Mouse (Mus musculus) heart, embryonic 16.5 days (tissue): ENCODE data around the gene Zbtb32. TPM values are rescaled to one million over a fixed set of nuclear protein-coding genes. Genes with fewer than 3 reads are reported as not detected.

ENCODE experiments used
- ATAC-seq: fragments of 200-750 bp; cut with Nextera tagmentation; replicated peaks from 2 replicates; pipeline ENCODE4 v1.8.0; 2017; ENCODE audit warnings: moderate number of reproducible peaks; ENCODE audit not compliant: insufficient read depth, low FRiP score; ENCODE audit errors: extremely low read depth
- H3K27ac ChIP-seq: fragments of 300-500 bp; sonication (generic); 2 replicates; pipeline ENCODE4 v1.5.1; 2014; ENCODE audit warnings: mild to moderate bottlenecking, low read length, control low read depth, moderate library complexity
- H3K27me3 ChIP-seq: fragments of 300-500 bp; sonication (generic); 2 replicates; pipeline ENCODE4 v1.6.1; 2014; ENCODE audit warnings: low read length, mixed read lengths; ENCODE audit not compliant: control insufficient read depth, insufficient read depth
- H3K36me3 ChIP-seq: fragments of 300-500 bp; sonication (generic); 2 replicates; pipeline ENCODE4 v1.6.1; 2014; ENCODE audit not compliant: control insufficient read depth, insufficient read depth
- H3K4me1 ChIP-seq: fragments of 300-500 bp; sonication (generic); 2 replicates; pipeline ENCODE4 v1.6.1; 2014; ENCODE audit warnings: low read length, mixed read lengths; ENCODE audit not compliant: control insufficient read depth, insufficient read depth
- H3K4me2 ChIP-seq: fragments of 300-500 bp; sonication (generic); 2 replicates; pipeline ENCODE4 v1.6.1; 2014; ENCODE audit warnings: low read depth, mild to moderate bottlenecking, control low read depth, low read length
- H3K4me3 ChIP-seq: fragments of 300-500 bp; sonication (generic); 2 replicates; pipeline ENCODE4 v1.5.1; 2014; ENCODE audit warnings: mild to moderate bottlenecking, control low read depth, low read length
- H3K9ac ChIP-seq: fragments of 300-500 bp; sonication (generic); 2 replicates; pipeline ENCODE4 v1.6.1; 2014; ENCODE audit warnings: low read length, control low read depth
- H3K9me3 ChIP-seq: fragments of 300-500 bp; sonication (generic); replicated peaks from 2 replicates; pipeline ENCODE4 v1.6.1; 2016; ENCODE audit warnings: low read length; ENCODE audit not compliant: control insufficient read depth
- WGBS: fragments of 180-500 bp; shearing (Covaris S2); extraction: QIAGEN DNeasy Blood & Tissue Kit; methylation state at CpG from one replicate; pipeline ENCODE4 v1.1.7; 2014; 5-methylcytosine and 5-hydroxymethylcytosine counted together
- polyA plus RNA-seq: library from polyadenylated mRNA; unstranded; fragments of >200 nt; fragmentation: Nextera tagmentation; extraction: Ambion mirVana; gene quantifications from 2 replicates; pipeline ENCODE4 v1.2.1, GENCODE M21; 2015

Gene Zbtb32
- polyA plus RNA-seq, 1 experiment from 2014 or later: 0.24 TPM

- Histone ChIP-seq H3K4me1 (peaks cover 8% of the 10 kb centered on the region; the same call in 1 of the 2 replicates), H3K27me3 (no peaks in the 10 kb centered on the region), H3K4me3 (no peak overlapping the region), H3K36me3 (no peaks in the 10 kb centered on the region), H3K4me2 (no peak overlapping the region), H3K9ac (no peak overlapping the region), H3K27ac (no peak overlapping the region), H3K9me3 (no peaks in the 10 kb centered on the region)
- WGBS: 55% methylated on average over 4 of the region's 4 CpGs
- no peak for ATAC-seq
These were observed 4.1 kb downstream of the Zbtb32 start for GRCm38 (mm10) chr7:30594510-30595024.

DNA sequence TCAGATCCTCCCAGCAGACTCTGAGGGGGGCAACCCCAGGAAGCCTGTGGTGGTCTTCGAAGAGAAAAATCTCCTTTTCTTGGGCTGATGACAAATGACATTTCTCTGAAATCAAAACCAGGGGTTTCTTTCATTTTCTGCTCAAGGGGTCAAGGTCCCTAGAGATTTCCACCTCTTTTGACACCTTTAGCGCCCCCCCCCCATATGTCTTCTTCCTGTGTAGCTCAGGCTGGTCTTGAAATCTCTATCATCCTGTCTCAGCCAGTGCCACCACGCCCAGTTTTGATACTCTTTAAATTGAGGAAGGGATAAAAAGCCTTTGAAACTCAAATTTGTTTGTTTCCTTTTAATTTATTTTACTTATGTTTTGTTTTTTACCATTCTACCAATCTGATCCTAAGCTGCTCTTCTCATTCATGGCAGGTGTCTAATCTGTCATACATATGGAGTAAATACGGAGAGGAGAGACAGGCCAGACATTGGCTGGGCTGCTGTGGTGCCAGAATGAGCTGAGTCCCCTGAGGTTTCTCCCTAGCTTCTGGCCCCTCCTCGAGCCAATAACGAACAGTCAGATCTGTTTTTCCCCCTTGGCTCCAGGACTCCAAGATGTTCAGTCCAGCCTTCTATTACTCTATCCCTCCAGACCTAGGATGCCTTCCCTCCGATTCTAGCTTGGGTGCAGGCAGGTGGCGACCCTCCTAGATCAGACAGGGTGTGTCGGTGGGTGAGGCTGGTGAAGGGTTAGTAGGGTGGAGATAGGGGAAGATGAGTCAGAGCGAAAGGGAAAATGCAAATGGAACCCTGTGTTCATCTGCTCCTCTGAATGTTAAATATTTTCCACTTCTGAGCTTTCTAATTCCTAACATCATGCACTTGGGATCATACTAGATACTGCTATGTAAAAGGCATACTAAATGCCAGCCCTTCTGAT is 4.9 kb downstream of the Zbtb32 start:
- H3K9ac ChIP-seq: no peak overlapping the region
- no peak for ATAC-seq
- no peaks in the 10 kb centered on the region for H3K36me3 ChIP-seq
- 73% methylated on average over 10 of the region's 10 CpGs for WGBS
- peaks cover 7% of the 10 kb centered on the region; the same call in 1 of the 2 replicates for H3K4me1 ChIP-seq
- no peaks in the 10 kb centered on the region for H3K9me3 ChIP-seq
- no peak overlapping the region for H3K4me3 ChIP-seq
- H3K4me2 ChIP-seq: no peak overlapping the region
- no peaks in the 10 kb centered on the region for H3K27me3 ChIP-seq
- no peak overlapping the region for H3K27ac ChIP-seq

GRCm38 (mm10) chr7:30592772-30593423 is 5.8 kb downstream of the Zbtb32 start:
- peaks cover 7% of the 10 kb centered on the region; the same call in 1 of the 2 replicates for H3K4me1 ChIP-seq
- no peak overlapping the region for H3K4me3 ChIP-seq
- H3K36me3 ChIP-seq: no peaks in the 10 kb centered on the region
- H3K4me2 ChIP-seq: no peak overlapping the region
- H3K27me3 ChIP-seq: no peaks in the 10 kb centered on the region
- no peak overlapping the region for H3K9ac ChIP-seq
- H3K27ac ChIP-seq: no peak overlapping the region
- no peak for ATAC-seq
- H3K9me3 ChIP-seq: no peaks in the 10 kb centered on the region
- 30% methylated on average over 5 of the region's 5 CpGs for WGBS

GRCm38 (mm10) chr7:30591605-30591951 is 7.1 kb downstream of the Zbtb32 start:
- Histone ChIP-seq H3K4me2 (no peak overlapping the region), H3K9me3 (no peaks in the 10 kb centered on the region), H3K9ac (no peak overlapping the region), H3K4me3 (no peak overlapping the region), H3K36me3 (peaks cover under 1% of the 10 kb centered on the region), H3K27me3 (no peaks in the 10 kb centered on the region), H3K27ac (no peak overlapping the region), H3K4me1 (peaks cover 17% of the 10 kb centered on the region)
- 62% methylated on average over 4 of the region's 4 CpGs for WGBS
- no peak for ATAC-seq

GRCm38 (mm10) chr7:30590927-30591604 is 7.6 kb downstream of the Zbtb32 start:
- WGBS: 82% methylated on average over 9 of the region's 9 CpGs
- Histone ChIP-seq H3K9me3 (no peaks in the 10 kb centered on the region), H3K4me3 (no peak overlapping the region), H3K4me2 (no peak overlapping the region), H3K36me3 (peaks cover 6% of the 10 kb centered on the region), H3K27ac (no peak overlapping the region), H3K9ac (no peak overlapping the region), H3K4me1 (peaks cover 17% of the 10 kb centered on the region), H3K27me3 (no peaks in the 10 kb centered on the region)
- no peak for ATAC-seq

- H3K27me3 ChIP-seq: no peaks in the 10 kb centered on the region
- H3K4me2 ChIP-seq: peak overlapping the region; percentile 90
- peak overlapping the region; percentile 80 for H3K27ac ChIP-seq
- peak overlapping the region; percentile 71 for H3K4me3 ChIP-seq
- H3K9me3 ChIP-seq: no peaks in the 10 kb centered on the region
- peaks cover 16% of the 10 kb centered on the region for H3K36me3 ChIP-seq
- H3K4me1 ChIP-seq: peaks cover 17% of the 10 kb centered on the region
- ATAC-seq: peak; percentile 59
- 29% methylated on average over 40 of the region's 40 CpGs for whole genome bisulfite sequencing
- peak overlapping the region; percentile 88 for H3K9ac ChIP-seq
These were observed 9.0 kb downstream of the Zbtb32 start for GRCm38 (mm10) chr7:30589435-30590301.

DNA sequence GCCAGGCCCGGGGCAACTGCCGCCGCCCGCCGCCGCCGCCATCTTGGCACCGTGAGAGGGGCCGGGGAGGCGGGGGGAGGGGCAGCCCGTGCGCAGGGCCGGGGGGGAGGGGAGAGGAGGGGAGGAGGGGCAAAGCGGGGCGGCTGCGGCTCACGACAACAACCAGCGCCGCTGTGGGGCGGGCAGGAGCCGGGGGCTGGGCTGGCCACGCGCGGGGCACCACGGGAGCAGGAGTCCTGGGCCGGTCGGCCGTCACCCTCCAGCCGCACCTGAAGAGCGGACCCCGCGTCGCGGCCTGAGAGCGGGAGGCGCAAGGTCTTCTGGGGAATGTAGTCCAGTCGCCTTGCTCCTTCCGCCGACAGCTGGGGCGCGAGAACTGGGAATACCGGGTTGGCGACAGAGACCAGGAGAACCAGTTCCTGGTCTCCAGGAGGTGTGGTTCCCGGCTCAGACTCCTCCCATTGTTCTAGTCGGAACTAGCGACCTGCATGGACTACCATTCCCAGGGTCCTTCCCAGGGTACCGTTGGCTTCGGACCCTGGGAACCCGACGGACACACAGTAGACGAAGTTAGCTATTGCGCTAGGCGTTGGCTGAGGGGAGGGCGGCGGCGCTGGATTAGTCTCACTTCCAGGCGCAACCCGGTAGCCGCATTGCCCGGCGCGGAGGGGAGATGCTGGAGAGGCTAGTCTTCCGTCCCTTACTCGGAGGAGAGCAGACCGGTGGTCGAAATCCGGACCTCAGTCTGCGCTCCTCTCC is 9.9 kb downstream of the Zbtb32 start, which contains the start of gene Kmt2b:
Gene Kmt2b, minus strand, starts transcription at position 51 of the 759 bp plus-strand sequence.
- Histone ChIP-seq H3K9ac (peak within 1 kb of the TSS; percentile 88), H3K4me3 (peak within 1 kb of the TSS; percentile 71), H3K9me3 (no peaks in the 10 kb centered on the region), H3K4me2 (peak within 1 kb of the TSS; percentile 98), H3K4me1 (peaks cover 17% of the 10 kb centered on the region), H3K27ac (peak within 1 kb of the TSS; percentile 80), H3K36me3 (peaks cover 22% of the 10 kb centered on the region), H3K27me3 (no peaks in the 10 kb centered on the region)
- ATAC-seq: peak; percentile 95
- under 1% methylated on average over 54 of the region's 68 CpGs for WGBS
